Mouse (Mus musculus): ENCODE data around the gene Vps54. TPM values are rescaled to one million over a fixed set of nuclear protein-coding genes. Genes with fewer than 3 reads are reported as not detected.

Gene Vps54
- polyA plus RNA-seq (2014; fragmentation: Illumina TruSeq; extraction: RNeasy Lipid Tissue Mini Kit (QIAGEN cat#74804); ENCODE audit: low read depth, low replicate concordance) = 117 TPM

DNA sequence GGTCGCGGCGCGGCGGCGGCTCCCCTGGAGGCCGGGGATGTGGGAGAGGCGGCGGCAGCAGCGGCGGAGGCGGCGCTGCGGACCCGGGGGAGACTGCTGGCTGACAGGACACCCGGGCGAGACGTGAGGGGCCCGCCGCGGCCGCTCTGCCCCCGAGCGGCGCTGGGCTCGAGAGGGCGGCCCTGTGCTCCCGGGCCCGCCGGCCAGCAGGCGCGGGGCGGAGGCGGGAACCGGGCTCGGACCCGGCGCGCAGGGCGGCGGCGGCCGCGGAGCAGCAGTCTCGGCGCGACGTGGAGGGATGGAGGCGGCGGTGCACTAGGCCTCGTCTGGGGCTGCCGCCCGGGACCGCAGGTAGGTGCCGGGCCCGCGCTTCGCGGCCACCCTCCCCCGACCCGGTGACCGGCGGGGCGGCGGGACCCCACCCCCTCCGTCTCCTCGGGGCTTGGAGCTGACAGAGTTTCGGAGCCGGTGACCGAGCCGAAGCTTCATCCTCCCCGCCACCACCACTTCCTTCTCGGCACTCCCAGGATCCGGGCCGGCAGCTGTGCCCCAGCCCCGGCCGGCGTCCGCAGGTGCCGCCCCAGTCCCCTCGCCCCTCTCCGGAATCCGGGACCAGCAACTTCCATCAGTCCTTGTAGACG lies at the start of gene Vps54:
Gene Vps54 (plus strand): TSS at position 261 of the 641 bp plus-strand sequence.

Other genes with a start within 250 kb of the Vps54 start
- 31.3 TPM for gene Peli1, start 148.0 kb upstream of the Vps54 start, polyA plus RNA-seq (2014; fragmentation: Illumina TruSeq; extraction: RNeasy Lipid Tissue Mini Kit (QIAGEN cat#74804); ENCODE audit: low read depth, low replicate concordance)
- 589 TPM for gene Ugp2, start 131.9 kb downstream of the Vps54 start, polyA plus RNA-seq (2014; fragmentation: Illumina TruSeq; extraction: RNeasy Lipid Tissue Mini Kit (QIAGEN cat#74804); ENCODE audit: low read depth, low replicate concordance)